Mouse (Mus musculus) layer of hippocampus, postnatal 36 days (tissue): ENCODE results near the gene Ccnf. TPM values are rescaled to one million over a fixed set of nuclear protein-coding genes. Genes with fewer than 3 reads are reported as not detected.

Source experiments
- DNase-seq, 2 experiments: peaks; one replicate each; pipeline ENCODE4 v3.0.0; 2022
- microRNA-seq, 2 experiments: library from miRNA; unstranded; fragments of <30 nt; microRNA quantifications; one replicate each; pipeline ENCODE4 v1.2.0; 2021
- total RNA-seq, 2 experiments: library from RNA; stranded (reverse); gene quantifications; 2 replicates each; pipeline ENCODE4 v1.2.3; 2021

Gene Ccnf
- total RNA-seq, 2 experiments from 2014 or later, result 4.9 to 6.1 TPM

- DNase-seq, result no peak
These were observed 50.2 kb downstream of the Ccnf start for GRCm38 (mm10) chr17:24201092-24201491.

- no peak for DNase-seq
These were observed 51.5 kb downstream of the Ccnf start for GRCm38 (mm10) chr17:24199741-24200140.

- peak; percentile 58 to 62 for DNase-seq
These were observed 52.0 kb downstream of the Ccnf start for GRCm38 (mm10) chr17:24199252-24199651.

GRCm38 (mm10) chr17:24197032-24197824, 54.1 kb downstream of the Ccnf start:
- no peak for DNase-seq

GRCm38 (mm10) chr17:24195349-24195748, 55.9 kb downstream of the Ccnf start:
- DNase-seq, result no peak

- DNase-seq, result no peak
These were observed 57.5 kb downstream of the Ccnf start for GRCm38 (mm10) chr17:24193769-24194168.

GRCm38 (mm10) chr17:24193268-24193667, 58.0 kb downstream of the Ccnf start:
- no peak for DNase-seq

GRCm38 (mm10) chr17:24192848-24193247, 58.4 kb downstream of the Ccnf start:
- no peak for DNase-seq

GRCm38 (mm10) chr17:24191481-24191880, 59.8 kb downstream of the Ccnf start:
- no peak for DNase-seq

- no peak for DNase-seq
These were observed 60.4 kb downstream of the Ccnf start for GRCm38 (mm10) chr17:24190934-24191333.

GRCm38 (mm10) chr17:24174259-24174658, 77.0 kb downstream of the Ccnf start:
- no peak for DNase-seq

- DNase-seq, result peak; percentile 51 to 60
These were observed 77.9 kb downstream of the Ccnf start for GRCm38 (mm10) chr17:24173423-24173822.

Small RNA genes lying within 50 kb of the gene (microRNA-seq; reads per million reads assigned to microRNA genes)
- gene Mir5134 (0.60 to 0.85 reads per million in 2 experiments), gene Mir6965 (0 to 0.21 reads per million in 2 experiments)

Other genes with a start within 250 kb of the Ccnf start
- gene Prss27, start 213.3 kb downstream of the Ccnf start, total RNA-seq, result not detected
- gene Kctd5, start 178.0 kb downstream of the Ccnf start, total RNA-seq, result 10 to 100 TPM; 28.5 to 30.1 TPM
- 100 to 1,000 TPM; 104 to 105 TPM for gene Pdpk1, start 100.6 kb downstream of the Ccnf start, total RNA-seq
- gene Amdhd2, start 87.7 kb downstream of the Ccnf start, total RNA-seq, result 10 to 100 TPM; 36.1 to 39.4 TPM
- gene Atp6v0c, start 81.8 kb downstream of the Ccnf start, total RNA-seq, result 1,000 to 10,000 TPM; 1,151 to 1,277 TPM
- 10 to 100 TPM; 60.9 to 64.6 TPM for gene Tbc1d24, start 45.9 kb downstream of the Ccnf start, total RNA-seq
- 1 to 10 TPM; 8.0 to 9.9 TPM for gene Ntn3, start 42.0 kb downstream of the Ccnf start, total RNA-seq
- gene Tedc2, start 30.6 kb downstream of the Ccnf start, total RNA-seq, result 1 to 10 TPM; 8.3 to 9.3 TPM
- 1 to 10 TPM in 1 of 2 experiments, under 1 TPM in 1; 0.96 to 1.1 TPM for gene Abca17, start 99.6 kb upstream of the Ccnf start, total RNA-seq
- gene Abca3, start 100.5 kb upstream of the Ccnf start, total RNA-seq, result 10 to 100 TPM; 64.8 to 65.3 TPM
- gene Rnps1, start 163.1 kb upstream of the Ccnf start, total RNA-seq, result 100 to 1,000 TPM; 123 to 127 TPM
- 10 to 100 TPM; 29.2 to 30.2 TPM for gene Eci1, start 175.2 kb upstream of the Ccnf start, total RNA-seq
- 10 to 100 TPM; 11.0 to 14.2 TPM for gene Dnase1l2, start 191.6 kb upstream of the Ccnf start, total RNA-seq
- 10 to 100 TPM; 30.3 to 42.7 TPM for gene E4f1, start 218.8 kb upstream of the Ccnf start, total RNA-seq
- gene Pgp, start 218.9 kb upstream of the Ccnf start, total RNA-seq, result 10 to 100 TPM; 62.3 to 66.4 TPM
- gene Bricd5, start 222.4 kb upstream of the Ccnf start, total RNA-seq, result 1 to 10 TPM; 1.9 to 2.6 TPM
- gene Mlst8, start 227.6 kb upstream of the Ccnf start, total RNA-seq, result 10 to 100 TPM; 40.7 to 45.0 TPM
- 100 to 1,000 TPM; 158 to 160 TPM for gene Caskin1, start 237.1 kb upstream of the Ccnf start, total RNA-seq